Mouse (Mus musculus) heart, embryonic 13.5 days (tissue): ENCODE measurements at regions not wholly inside any gene's neighbourhood (a gene's known extent, or its start where the extent isn't known, plus 50 kb on each side); places are given as distances from the start of the nearest gene placed in this dataset.

ENCODE experiments used
- ATAC-seq: fragments of 200-750 bp; cut with Nextera tagmentation; 2 replicates; pipeline ENCODE4 v1.8.0; 2017; ENCODE audit warnings: moderate TSS enrichment; ENCODE audit not compliant: insufficient number of reproducible peaks, low FRiP score, low TSS enrichment; ENCODE audit errors: extremely low read depth
- H3K27ac ChIP-seq: fragments of 300-500 bp; sonication (generic); replicated peaks from 2 replicates; pipeline ENCODE4 v1.5.1; 2015; ENCODE audit warnings: moderate library complexity, mild to moderate bottlenecking, inconsistent platforms
- H3K27me3 ChIP-seq: fragments of 300-500 bp; sonication (generic); replicated peaks from 2 replicates; pipeline ENCODE4 v1.6.1; 2015; ENCODE audit warnings: mild to moderate bottlenecking, inconsistent platforms
- H3K36me3 ChIP-seq: fragments of 300-500 bp; sonication (generic); 2 replicates; pipeline ENCODE4 v1.6.1; 2015; ENCODE audit warnings: mild to moderate bottlenecking, inconsistent platforms
- H3K4me1 ChIP-seq: fragments of 300-500 bp; sonication (generic); 2 replicates; pipeline ENCODE4 v1.6.1; 2015; ENCODE audit warnings: inconsistent platforms
- H3K4me2 ChIP-seq: fragments of 300-500 bp; sonication (generic); 2 replicates; pipeline ENCODE4 v1.6.1; 2015; ENCODE audit warnings: inconsistent platforms, mild to moderate bottlenecking, moderate library complexity
- H3K4me3 ChIP-seq: fragments of 300-500 bp; sonication (generic); 2 replicates; pipeline ENCODE4 v1.5.1; 2015; ENCODE audit warnings: moderate library complexity, mild to moderate bottlenecking, inconsistent platforms
- H3K9ac ChIP-seq: fragments of 300-500 bp; sonication (generic); 2 replicates; pipeline ENCODE4 v1.6.1; 2015; ENCODE audit warnings: inconsistent platforms, mild to moderate bottlenecking, moderate library complexity
- H3K9me3 ChIP-seq: fragments of 300-500 bp; sonication (generic); 2 replicates; pipeline ENCODE4 v1.6.1; 2016; ENCODE audit warnings: inconsistent platforms
- WGBS: fragments of 180-500 bp; shearing (Covaris S2); methylation state at CpG from one replicate; pipeline ENCODE4 v1.1.7; 2015; ENCODE audit warnings: mixed read lengths; 5-methylcytosine and 5-hydroxymethylcytosine counted together

GRCm38 (mm10) chr1:51528671-51529070 is 50.4 kb upstream of the Nabp1 start:
- H3K27ac ChIP-seq = no peak overlapping the region
- 70% methylated on average over 1 of the region's 1 CpGs for WGBS
- H3K4me2 ChIP-seq = no peak overlapping the region
- no peaks in the 10 kb centered on the region for H3K9me3 ChIP-seq
- no peak for ATAC-seq
- no peak overlapping the region for H3K4me3 ChIP-seq
- H3K4me1 ChIP-seq = peaks cover 27% of the 10 kb centered on the region
- no peak overlapping the region for H3K9ac ChIP-seq
- H3K36me3 ChIP-seq = no peaks in the 10 kb centered on the region
- H3K27me3 ChIP-seq = no peaks in the 10 kb centered on the region
